Mouse (Mus musculus) urinary bladder, postnatal 36 days (tissue): ENCODE measurements around the gene Eid1.
A peak's percentile ranks its signal among the peaks of the same experiment; 100 is the strongest.

Experiments
- DNase-seq, 2 experiments: peaks; one replicate each; pipeline ENCODE4 v3.0.0; 2022; ENCODE audit warnings: low spot score in 2 of 2, mixed read lengths in 1 of 2

Eid1 gene

GRCm38 (mm10) chr2:125672957-125673631 is at the start of gene Eid1:
Gene Eid1 (plus strand): TSS chr2:125673095.
- peak; percentile 61 to 77 for DNase-seq

- no peak for DNase-seq
These were observed 49.7 kb upstream of the Eid1 start for GRCm38 (mm10) chr2:125623211-125623610.

GRCm38 (mm10) chr2:125624127-125624685 is 48.7 kb upstream of the Eid1 start:
- no peak for DNase-seq

GRCm38 (mm10) chr2:125624837-125625351 is 48.0 kb upstream of the Eid1 start, which contains the start of gene Cep152:
Gene Cep152 (minus strand): TSS chr2:125625113.
- DNase-seq: peak; percentile 96 to 97

GRCm38 (mm10) chr2:125626536-125626935 is 46.4 kb upstream of the Eid1 start:
- no peak for DNase-seq

- no peak for DNase-seq
These were observed 44.4 kb upstream of the Eid1 start for GRCm38 (mm10) chr2:125628487-125628886.

GRCm38 (mm10) chr2:125630010-125630409 is 42.9 kb upstream of the Eid1 start:
- DNase-seq: no peak

GRCm38 (mm10) chr2:125637331-125637730 is 35.6 kb upstream of the Eid1 start:
- no peak for DNase-seq

- DNase-seq: no peak
These were observed 28.0 kb upstream of the Eid1 start for GRCm38 (mm10) chr2:125644912-125645311.

- DNase-seq: no peak
These were observed 22.9 kb upstream of the Eid1 start for GRCm38 (mm10) chr2:125650038-125650437.

GRCm38 (mm10) chr2:125650742-125651352 is 22.0 kb upstream of the Eid1 start:
- no peak for DNase-seq

- DNase-seq: no peak
These were observed 21.3 kb upstream of the Eid1 start for GRCm38 (mm10) chr2:125651563-125651962.

GRCm38 (mm10) chr2:125653286-125653685 is 19.6 kb upstream of the Eid1 start:
- DNase-seq: no peak

- DNase-seq: no peak
These were observed 17.5 kb upstream of the Eid1 start for GRCm38 (mm10) chr2:125655391-125655790.

- DNase-seq: peak; percentile 52 to 56
These were observed 12.9 kb upstream of the Eid1 start for GRCm38 (mm10) chr2:125659823-125660536.

GRCm38 (mm10) chr2:125660537-125661130 is 12.3 kb upstream of the Eid1 start:
- DNase-seq: no peak

GRCm38 (mm10) chr2:125661156-125661555 is 11.7 kb upstream of the Eid1 start:
- DNase-seq: no peak

GRCm38 (mm10) chr2:125662517-125662916 is 10.4 kb upstream of the Eid1 start:
- no peak for DNase-seq

GRCm38 (mm10) chr2:125665213-125665612 is 7.7 kb upstream of the Eid1 start:
- no peak for DNase-seq

GRCm38 (mm10) chr2:125665909-125666308 is 7.0 kb upstream of the Eid1 start:
- no peak for DNase-seq

GRCm38 (mm10) chr2:125666668-125667067 is 6.2 kb upstream of the Eid1 start:
- no peak for DNase-seq

GRCm38 (mm10) chr2:125667184-125667583 is 5.7 kb upstream of the Eid1 start:
- DNase-seq: no peak
